ENCODE assay signal across 10 mouse cellular contexts in genomic region chr11:88523511-88523910, GRCm38 (mm10).
A peak's percentile ranks its signal among the peaks of the same experiment; 100 is the strongest.
DNase-seq lines count a peak whose midpoint lies in the region; ATAC-seq lines count a peak whose summit lies in the region.
"Had no signal": no experiment of that assay in that cellular context is flagged by ENCODE, and none has a peak within 500 bp of the region (broad histone marks: within the 10 kb centered on the region; RNA-seq: fewer than 3 reads in every experiment).

No protein-coding gene starts in this region.

- H3K9ac ChIP-seq in forebrain, embryonic 16.5 days (replicated peaks; ENCODE audit: low read depth, low read length): no peak overlapping the region
- 0 out of 2 replicates have a peak overlapping the region, but pooled peaks have one; percentile 8 for H3K9ac ChIP-seq in heart, embryonic 15.5 days
- H3K9ac ChIP-seq: liver, embryonic 14.5 days had no signal

- 82% methylated on average over 6 of the region's 6 CpGs for WGBS in forebrain, embryonic 10.5 days
- WGBS in forebrain, embryonic 16.5 days: 54% methylated on average over 6 of the region's 6 CpGs
- WGBS in heart, embryonic 15.5 days: 43% methylated on average over 6 of the region's 6 CpGs

- H3K27me3 ChIP-seq in forebrain, embryonic 10.5 days (ENCODE audit: poor library complexity, severe bottlenecking): no peaks in the 10 kb centered on the region
- H3K27me3 ChIP-seq in forebrain, embryonic 16.5 days (replicated peaks; ENCODE audit: control insufficient read depth, insufficient read depth, low read length): no peaks in the 10 kb centered on the region
- no peaks in the 10 kb centered on the region for H3K27me3 ChIP-seq in heart, embryonic 15.5 days

- peaks cover 80% of the 10 kb centered on the region for H3K4me1 ChIP-seq in forebrain, embryonic 10.5 days
- H3K4me1 ChIP-seq in forebrain, embryonic 16.5 days (replicated peaks; ENCODE audit: control insufficient read depth, insufficient read depth, low read length): peaks cover 71% of the 10 kb centered on the region
- peaks cover 76% of the 10 kb centered on the region for H3K4me1 ChIP-seq in heart, embryonic 15.5 days (replicated peaks)

- H3K9me3 ChIP-seq in forebrain, embryonic 10.5 days: no peaks in the 10 kb centered on the region; the same call in 1 of the 2 replicates
- H3K9me3 ChIP-seq in forebrain, embryonic 16.5 days (ENCODE audit: control insufficient read depth, low read length): no peaks in the 10 kb centered on the region
- H3K9me3 ChIP-seq in heart, embryonic 15.5 days (replicated peaks): no peaks in the 10 kb centered on the region

- H3K27ac ChIP-seq in forebrain, embryonic 10.5 days: peak overlapping the region; percentile 58; the same call in 1 of the 2 replicates
- H3K27ac ChIP-seq in forebrain, embryonic 16.5 days (ENCODE audit: low read length): no peak overlapping the region
- peak overlapping the region; percentile 89 for H3K27ac ChIP-seq in heart, embryonic 15.5 days
- H3K27ac ChIP-seq: liver, embryonic 14.5 days had no signal

- H3K4me3 ChIP-seq in forebrain, embryonic 10.5 days: no peak overlapping the region
- no peak overlapping the region for H3K4me3 ChIP-seq in forebrain, embryonic 16.5 days (replicated peaks; ENCODE audit: low read length)
- no peak overlapping the region for H3K4me3 ChIP-seq in heart, embryonic 15.5 days

- intact Hi-C loops in left cerebral cortex, postnatal 4 days (cut with DNase I): no loop called here

- no peak overlapping the region for H3K4me2 ChIP-seq in forebrain, embryonic 16.5 days (ENCODE audit: low read length)
- H3K4me2 ChIP-seq in heart, embryonic 15.5 days: no peak overlapping the region

- ATAC-seq in forebrain, embryonic 16.5 days: no peak
- no peak for ATAC-seq in heart, embryonic 15.5 days (replicated peaks; ENCODE audit: insufficient number of reproducible peaks, insufficient read depth, low FRiP score, low read depth)
- ATAC-seq in megakaryocyte, adult 5-6 weeks (ENCODE audit: poor library complexity, severe bottlenecking): no peak

- H3K36me3 ChIP-seq in forebrain, embryonic 10.5 days (replicated peaks): peaks cover 37% of the 10 kb centered on the region
- H3K36me3 ChIP-seq in forebrain, embryonic 16.5 days (ENCODE audit: control insufficient read depth, insufficient read depth): no peaks in the 10 kb centered on the region
- no peaks in the 10 kb centered on the region for H3K36me3 ChIP-seq in heart, embryonic 15.5 days

- DNase-seq in forebrain, embryonic 10.5 days (ENCODE audit: extremely low spot score, low spot score): no peak
- peak; percentile 68 for DNase-seq in left cerebral cortex, postnatal 4 days
- DNase-seq in left cerebral cortex, adult 8-10 months (ENCODE audit: low spot score in 2 of 2): no peak
- peak; percentile 73 for DNase-seq in brain, adult 2 months (ENCODE audit: low read depth, low spot score)
- no peak for DNase-seq in thymus, postnatal 14 days
- DNase-seq: right cerebral cortex, postnatal 14 days had no signal

Comparison
In these comparisons a context has a peak if more than half of its experiments do, and no peak if none do; other contexts are left out.
1. DNase-seq: peak in left cerebral cortex, postnatal 4 days (single experiment) and brain, adult 2 months (single experiment); none in forebrain, embryonic 10.5 days (single experiment), left cerebral cortex, adult 8-10 months (0 of 2) and thymus, postnatal 14 days (single experiment).